Mouse (Mus musculus) limb, embryonic 10.5 days (tissue): ENCODE data around the gene Rsu1. TPM values are rescaled to one million over a fixed set of nuclear protein-coding genes. Genes with fewer than 3 reads are reported as not detected.

Source experiments
- DNase-seq: peaks from one replicate; pipeline ENCODE4 v3.0.0-alpha.2; 2017; ENCODE audit warnings: low spot score
- H3K27ac ChIP-seq: fragments of 300-500 bp; sonication (generic); 2 replicates; pipeline ENCODE4 v1.5.1; 2016; ENCODE audit warnings: mild to moderate bottlenecking
- H3K27me3 ChIP-seq: fragments of 300-500 bp; sonication (generic); 2 replicates; pipeline ENCODE4 v1.6.1; 2016; ENCODE audit warnings: low read depth, mild to moderate bottlenecking; ENCODE audit not compliant: poor library complexity, severe bottlenecking
- H3K36me3 ChIP-seq: fragments of 300-500 bp; sonication (generic); 2 replicates; pipeline ENCODE4 v1.6.1; 2016; ENCODE audit warnings: mild to moderate bottlenecking, moderate library complexity
- H3K4me1 ChIP-seq: fragments of 300-500 bp; sonication (generic); 2 replicates; pipeline ENCODE4 v1.6.1; 2016
- H3K4me3 ChIP-seq: fragments of 300-500 bp; sonication (generic); 2 replicates; pipeline ENCODE4 v1.5.1; 2016; ENCODE audit warnings: mild to moderate bottlenecking, moderate library complexity
- H3K9me3 ChIP-seq: fragments of 300-500 bp; sonication (generic); replicated peaks from 2 replicates; pipeline ENCODE4 v1.6.1; 2016; ENCODE audit warnings: mild to moderate bottlenecking
- WGBS: fragments of 180-500 bp; shearing (Covaris S2); methylation state at CpG from one replicate; pipeline ENCODE4 v1.1.7; 2016; 5-methylcytosine and 5-hydroxymethylcytosine counted together
- polyA plus RNA-seq: library from polyadenylated mRNA; unstranded; fragments of >200 nt; fragmentation: Nextera tagmentation; extraction: Ambion mirVana; gene quantifications from 2 replicates; pipeline ENCODE4 v1.2.1, GENCODE M21; 2016

Gene Rsu1
- polyA plus RNA-seq, 1 experiment from 2014 or later, result 79.1 TPM

GRCm38 (mm10) chr2:13072243-13072642 lies 199.0 kb downstream of the Rsu1 start:
- no peaks in the 10 kb centered on the region for H3K4me1 ChIP-seq
- no peak overlapping the region for H3K27ac ChIP-seq
- no peaks in the 10 kb centered on the region for H3K9me3 ChIP-seq
- no peak for DNase-seq
- H3K36me3 ChIP-seq, result no peaks in the 10 kb centered on the region
- H3K4me3 ChIP-seq, result no peak overlapping the region
- no peaks in the 10 kb centered on the region for H3K27me3 ChIP-seq

GRCm38 (mm10) chr2:13060426-13061170 lies 210.6 kb downstream of the Rsu1 start:
- Histone ChIP-seq H3K36me3 (no peaks in the 10 kb centered on the region), H3K9me3 (no peaks in the 10 kb centered on the region), H3K4me1 (no peaks in the 10 kb centered on the region), H3K27me3 (no peaks in the 10 kb centered on the region), H3K27ac (no peak overlapping the region), H3K4me3 (no peak overlapping the region)
- WGBS, result 92% methylated on average over 5 of the region's 5 CpGs
- DNase-seq, result no peak

GRCm38 (mm10) chr2:13048649-13049048 lies 222.6 kb downstream of the Rsu1 start:
- WGBS, result 89% methylated on average over 6 of the region's 6 CpGs

GRCm38 (mm10) chr2:13044555-13044954 lies 226.7 kb downstream of the Rsu1 start:
- no peak overlapping the region for H3K27ac ChIP-seq
- no peaks in the 10 kb centered on the region for H3K36me3 ChIP-seq
- no peaks in the 10 kb centered on the region for H3K27me3 ChIP-seq
- no peak for DNase-seq
- WGBS, result 88% methylated on average over 4 of the region's 4 CpGs
- H3K4me1 ChIP-seq, result no peaks in the 10 kb centered on the region
- no peak overlapping the region for H3K4me3 ChIP-seq
- no peaks in the 10 kb centered on the region for H3K9me3 ChIP-seq

More at GRCm38 (mm10) chr2:13048649-13049048, 222.6 kb downstream of the Rsu1 start:
- H3K36me3 ChIP-seq, result no peaks in the 10 kb centered on the region
- no peak for DNase-seq
- H3K27me3 ChIP-seq, result no peaks in the 10 kb centered on the region
- H3K27ac ChIP-seq, result no peak overlapping the region
- no peak overlapping the region for H3K4me3 ChIP-seq
- H3K9me3 ChIP-seq, result no peaks in the 10 kb centered on the region
- H3K4me1 ChIP-seq, result no peaks in the 10 kb centered on the region

GRCm38 (mm10) chr2:13039785-13040184 lies 231.4 kb downstream of the Rsu1 start:
- no peaks in the 10 kb centered on the region for H3K9me3 ChIP-seq
- DNase-seq, result no peak
- H3K36me3 ChIP-seq, result no peaks in the 10 kb centered on the region
- no peak overlapping the region for H3K27ac ChIP-seq
- H3K27me3 ChIP-seq, result no peaks in the 10 kb centered on the region
- 91% methylated on average over 4 of the region's 4 CpGs for WGBS
- H3K4me3 ChIP-seq, result no peak overlapping the region
- no peaks in the 10 kb centered on the region for H3K4me1 ChIP-seq

GRCm38 (mm10) chr2:13038772-13039171 lies 232.4 kb downstream of the Rsu1 start:
- no peaks in the 10 kb centered on the region for H3K27me3 ChIP-seq
- DNase-seq, result no peak
- no peaks in the 10 kb centered on the region for H3K36me3 ChIP-seq
- H3K4me1 ChIP-seq, result no peaks in the 10 kb centered on the region
- WGBS, result 86% methylated on average over 3 of the region's 3 CpGs
- H3K4me3 ChIP-seq, result no peak overlapping the region
- no peaks in the 10 kb centered on the region for H3K9me3 ChIP-seq
- H3K27ac ChIP-seq, result no peak overlapping the region

Other genes with a start within 250 kb of the Rsu1 start
- gene Cubn, start 220.4 kb upstream of the Rsu1 start, polyA plus RNA-seq, result 0.05 TPM in 2 replicates